Mouse (Mus musculus) spleen, adult 2 months (tissue): Measurements from ENCODE around the gene Pak7.

Source experiments
- CTCF ChIP-seq: fragments of 200-500 bp; IDR thresholded peaks from 2 replicates; pipeline ENCODE4 v1.5.1; 2011; ENCODE audit warnings: mild to moderate bottlenecking, inconsistent platforms; ENCODE audit not compliant: insufficient read depth, insufficient read length, insufficient replicate concordance; ENCODE audit errors: extremely low read depth
- POLR2A ChIP-seq: fragments of 200-500 bp; IDR thresholded peaks from 2 replicates; pipeline ENCODE4 v1.6.1; 2011; ENCODE audit warnings: low read depth, low read length, inconsistent platforms

DNA sequence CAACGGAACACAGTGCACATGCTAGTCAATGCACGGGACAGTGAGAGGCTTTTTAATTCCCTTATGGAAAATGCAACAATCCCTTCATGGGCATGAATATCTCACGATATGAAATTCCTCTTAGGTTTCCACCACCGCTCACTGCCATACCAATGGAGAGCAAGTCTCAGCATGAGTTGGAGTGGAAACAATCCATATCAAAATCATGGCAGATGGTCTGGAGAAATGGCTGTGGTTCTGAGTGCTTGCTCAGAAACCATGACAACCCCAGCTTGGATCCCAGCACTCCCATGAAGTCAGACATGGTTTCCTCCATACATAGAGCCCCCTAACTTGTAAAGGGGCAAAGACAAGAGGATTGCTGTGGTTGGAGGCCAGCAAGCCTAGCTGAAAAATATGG lies 339.3 kb downstream of the Pak7 start:
- TF ChIP-seq CTCF (no peak), POLR2A (no peak)
